Mouse (Mus musculus): ENCODE results near the gene Cirbp. TPM values are rescaled to one million over a fixed set of nuclear protein-coding genes. Genes with fewer than 3 reads are reported as not detected.

Gene Cirbp
- 19.4 and 19.8 TPM in 2 replicates for polyA plus RNA-seq (2012; rRNA removed)
- polyA plus RNA-seq (2014; fragmentation: Nextera tagmentation; extraction: Ambion mirVana) = 10.1 and 10.7 TPM in 2 replicates

- H3K4me1 ChIP-seq (replicated peaks; ENCODE audit: control insufficient read depth in 2 of 2, insufficient read depth in 2 of 2, low read length in 1 of 2) = peaks cover 40 to 46% of the 10 kb centered on the region in 2 experiments
- H3K27ac ChIP-seq = peak within 1 kb of the TSS; percentile 79
- DNase-seq (ENCODE audit: low read depth in 3 of 3, low spot score in 3 of 3) = no peak
- 34% methylated on average over 20 of the region's 20 CpGs for WGBS (ENCODE audit: insufficient replicate concordance)
- H3K9ac ChIP-seq (replicated peaks) = peak within 1 kb of the TSS; percentile 34
- no peaks in the 10 kb centered on the region for H3K27me3 ChIP-seq (ENCODE audit: control insufficient read depth, insufficient read depth, low read length)
- peak within 1 kb of the TSS; percentile 49 to 56 for H3K4me3 ChIP-seq (ENCODE audit: insufficient read depth in 1 of 2, low read depth in 2 of 2, low read length in 2 of 2)
- ATAC-seq (ENCODE audit: insufficient read depth) = no peak
- peaks cover 7% of the 10 kb centered on the region for H3K36me3 ChIP-seq (replicated peaks; ENCODE audit: control insufficient read depth, insufficient read depth, low read depth)
- no peaks in the 10 kb centered on the region for H3K9me3 ChIP-seq (ENCODE audit: control insufficient read depth, low read length)
- peak within 1 kb of the TSS; percentile 85 for H3K4me2 ChIP-seq (ENCODE audit: low read depth)
- no peak for TF ChIP-seq EP300 (IDR thresholded peaks at IDR 0.05; ENCODE audit: low read depth)
- TF ChIP-seq CTCF (IDR thresholded peaks at IDR 0.05; ENCODE audit: low read depth) = no peak
These were observed at the start of gene Cirbp for GRCm38 (mm10) chr10:80165392-80166128. TSS of gene Cirbp (plus strand) at chr10:80165985.

GRCm38 (mm10) chr10:80116563-80116926 is 49.2 kb upstream of the Cirbp start:
- no peak for DNase-seq (ENCODE audit: low read depth in 3 of 3, low spot score in 3 of 3)
- WGBS (ENCODE audit: insufficient replicate concordance) = under 1% methylated on average over 27 of the region's 27 CpGs
- peaks cover 19 to 31% of the 10 kb centered on the region in 2 experiments for H3K4me1 ChIP-seq (replicated peaks; ENCODE audit: control insufficient read depth in 2 of 2, insufficient read depth in 2 of 2, low read length in 1 of 2)

GRCm38 (mm10) chr10:80116927-80117691 is 48.7 kb upstream of the Cirbp start:
- peak; percentile 2; the same call in 1 of the 2 replicates for ATAC-seq (ENCODE audit: insufficient read depth)
- peak overlapping the region; percentile 85 to 97 for H3K4me3 ChIP-seq (ENCODE audit: insufficient read depth in 1 of 2, low read depth in 2 of 2, low read length in 2 of 2)
- peak; percentile 59 to 76 (median 61) for DNase-seq (ENCODE audit: low read depth in 3 of 3, low spot score in 3 of 3)
- H3K36me3 ChIP-seq (replicated peaks; ENCODE audit: control insufficient read depth, insufficient read depth, low read depth) = peaks cover 47% of the 10 kb centered on the region
- no peaks in the 10 kb centered on the region for H3K9me3 ChIP-seq (ENCODE audit: control insufficient read depth, low read length)
- no peaks in the 10 kb centered on the region for H3K27me3 ChIP-seq (ENCODE audit: control insufficient read depth, insufficient read depth, low read length)
- peak overlapping the region; percentile 69 for H3K27ac ChIP-seq
- peak; percentile 59; the same call in 1 of the 2 replicates for TF ChIP-seq EP300 (IDR thresholded peaks at IDR 0.05; ENCODE audit: low read depth)
- TF ChIP-seq CTCF (IDR thresholded peaks at IDR 0.05; ENCODE audit: low read depth) = no peak
- H3K4me1 ChIP-seq (replicated peaks; ENCODE audit: control insufficient read depth in 2 of 2, insufficient read depth in 2 of 2, low read length in 1 of 2) = peaks cover 19 to 31% of the 10 kb centered on the region in 2 experiments
- peak overlapping the region; percentile 99 for H3K9ac ChIP-seq (replicated peaks)
- H3K4me2 ChIP-seq (ENCODE audit: low read depth) = peak overlapping the region; percentile 81
- 0% methylated on average over 30 of the region's 30 CpGs for WGBS (ENCODE audit: insufficient replicate concordance)

More at GRCm38 (mm10) chr10:80116563-80116926, 49.2 kb upstream of the Cirbp start:
- Histone ChIP-seq H3K4me2 (ENCODE audit: low read depth) (peak overlapping the region; percentile 81), H3K9me3 (ENCODE audit: control insufficient read depth, low read length) (no peaks in the 10 kb centered on the region), H3K27me3 (ENCODE audit: control insufficient read depth, insufficient read depth, low read length) (no peaks in the 10 kb centered on the region), H3K4me3 (ENCODE audit: insufficient read depth in 1 of 2, low read depth in 2 of 2, low read length in 2 of 2) (peak overlapping the region; percentile 85 to 97), H3K36me3 (replicated peaks; ENCODE audit: control insufficient read depth, insufficient read depth, low read depth) (peaks cover 42% of the 10 kb centered on the region), H3K9ac (replicated peaks) (peak overlapping the region; percentile 99), H3K27ac (peak overlapping the region; percentile 69)
- TF ChIP-seq EP300 (IDR thresholded peaks at IDR 0.05; ENCODE audit: low read depth) (no peak), CTCF (IDR thresholded peaks at IDR 0.05; ENCODE audit: low read depth) (no peak)
- ATAC-seq (ENCODE audit: insufficient read depth) = no peak

- ATAC-seq (ENCODE audit: insufficient read depth) (no peak), DNase-seq (ENCODE audit: low read depth in 3 of 3, low spot score in 3 of 3) (no peak)
- peak overlapping the region; percentile 81 for H3K4me2 ChIP-seq (ENCODE audit: low read depth)
- no peaks in the 10 kb centered on the region for H3K27me3 ChIP-seq (ENCODE audit: control insufficient read depth, insufficient read depth, low read length)
- WGBS (ENCODE audit: insufficient replicate concordance) = 24% methylated on average over 1 of the region's 1 CpGs
- peaks cover 50% of the 10 kb centered on the region for H3K36me3 ChIP-seq (replicated peaks; ENCODE audit: control insufficient read depth, insufficient read depth, low read depth)
- H3K9ac ChIP-seq (replicated peaks) = peak overlapping the region; percentile 99
- no peak for TF ChIP-seq EP300 (IDR thresholded peaks at IDR 0.05; ENCODE audit: low read depth)
- no peak for TF ChIP-seq CTCF (IDR thresholded peaks at IDR 0.05; ENCODE audit: low read depth)
- H3K4me1 ChIP-seq (replicated peaks; ENCODE audit: control insufficient read depth in 2 of 2, insufficient read depth in 2 of 2, low read length in 1 of 2) = peaks cover 19 to 31% of the 10 kb centered on the region in 2 experiments
- H3K27ac ChIP-seq = peak overlapping the region; percentile 69
- H3K9me3 ChIP-seq (ENCODE audit: control insufficient read depth, low read length) = no peaks in the 10 kb centered on the region
- peak overlapping the region; percentile 85 to 97 for H3K4me3 ChIP-seq (ENCODE audit: insufficient read depth in 1 of 2, low read depth in 2 of 2, low read length in 2 of 2)
These were observed 48.0 kb upstream of the Cirbp start for GRCm38 (mm10) chr10:80117736-80118135.

Data from liver, embryonic 14.5 days (tissue).